Mouse (Mus musculus): ENCODE measurements around the gene C2. TPM values are rescaled to one million over a fixed set of nuclear protein-coding genes. Genes with fewer than 3 reads are reported as not detected.

Gene C2
- polyA plus RNA-seq, 1 experiment, result 10.8 TPM

- Histone ChIP-seq H3K4me1 (ENCODE audit: control insufficient read depth, insufficient read depth, low read length) (peaks cover 2% of the 10 kb centered on the region), H3K36me3 (ENCODE audit: control insufficient read depth, insufficient read depth, low read length, poor library complexity, severe bottlenecking) (no peaks in the 10 kb centered on the region), H3K4me3 (ENCODE audit: low read depth, low read length) (peak within 1 kb of the TSS; percentile 92), H3K27me3 (ENCODE audit: control insufficient read depth, insufficient read depth, low read length, poor library complexity, severe bottlenecking) (no peaks in the 10 kb centered on the region), H3K9me3 (replicated peaks; ENCODE audit: control insufficient read depth, insufficient read depth, low read length, poor library complexity, severe bottlenecking) (no peaks in the 10 kb centered on the region), H3K9ac (ENCODE audit: low read depth, poor library complexity, severe bottlenecking) (peak within 1 kb of the TSS; percentile 60), H3K27ac (ENCODE audit: insufficient read depth, low read length) (no peak within 1 kb of the TSS)
- TF ChIP-seq CTCF (IDR thresholded peaks at IDR 0.05; ENCODE audit: low read depth, low read length) (peak; percentile 53), POLR2A (IDR thresholded peaks at IDR 0.05; ENCODE audit: insufficient read depth, low read length) (no peak)
Measured at GRCm38 (mm10) chr17:34931061-34931734, 33.1 kb upstream of the C2 start, which contains the start of gene Neu1. Neu1 (plus strand) TSS chr17:34931253.

GRCm38 (mm10) chr17:34928841-34929240, 30.8 kb upstream of the C2 start:
- no peak overlapping the region for H3K9ac ChIP-seq (ENCODE audit: low read depth, poor library complexity, severe bottlenecking)
- no peak for TF ChIP-seq EP300 (IDR thresholded peaks at IDR 0.05; ENCODE audit: insufficient read depth, low read depth, low read length)
- no peak for TF ChIP-seq CTCF (IDR thresholded peaks at IDR 0.05; ENCODE audit: low read depth, low read length)
- no peak for TF ChIP-seq POLR2A (IDR thresholded peaks at IDR 0.05; ENCODE audit: insufficient read depth, low read length)
- H3K4me3 ChIP-seq (ENCODE audit: low read depth, low read length), result no peak overlapping the region
- H3K4me1 ChIP-seq (ENCODE audit: control insufficient read depth, insufficient read depth, low read length), result no peaks in the 10 kb centered on the region
- H3K9me3 ChIP-seq (replicated peaks; ENCODE audit: control insufficient read depth, insufficient read depth, low read length, poor library complexity, severe bottlenecking), result no peaks in the 10 kb centered on the region
- no peaks in the 10 kb centered on the region for H3K36me3 ChIP-seq (ENCODE audit: control insufficient read depth, insufficient read depth, low read length, poor library complexity, severe bottlenecking)
- no peaks in the 10 kb centered on the region for H3K27me3 ChIP-seq (ENCODE audit: control insufficient read depth, insufficient read depth, low read length, poor library complexity, severe bottlenecking)
- H3K27ac ChIP-seq (ENCODE audit: insufficient read depth, low read length), result no peak overlapping the region

- 0 out of 2 replicates have a peak overlapping the region, but pooled peaks have one; percentile 50 for H3K4me3 ChIP-seq (ENCODE audit: low read depth, low read length)
- no peak for TF ChIP-seq EP300 (IDR thresholded peaks at IDR 0.05; ENCODE audit: insufficient read depth, low read depth, low read length)
- TF ChIP-seq CTCF (IDR thresholded peaks at IDR 0.05; ENCODE audit: low read depth, low read length), result no peak
- TF ChIP-seq POLR2A (IDR thresholded peaks at IDR 0.05; ENCODE audit: insufficient read depth, low read length), result no peak
Measured at GRCm38 (mm10) chr17:34927306-34928019, 29.4 kb upstream of the C2 start.

GRCm38 (mm10) chr17:34924258-34924657, 26.2 kb upstream of the C2 start:
- H3K4me3 ChIP-seq (ENCODE audit: low read depth, low read length), result no peak overlapping the region
- no peak for TF ChIP-seq EP300 (IDR thresholded peaks at IDR 0.05; ENCODE audit: insufficient read depth, low read depth, low read length)
- no peak for TF ChIP-seq POLR2A (IDR thresholded peaks at IDR 0.05; ENCODE audit: insufficient read depth, low read length)
- TF ChIP-seq CTCF (IDR thresholded peaks at IDR 0.05; ENCODE audit: low read depth, low read length), result no peak
- H3K36me3 ChIP-seq (ENCODE audit: control insufficient read depth, insufficient read depth, low read length, poor library complexity, severe bottlenecking), result no peaks in the 10 kb centered on the region
- no peak overlapping the region for H3K27ac ChIP-seq (ENCODE audit: insufficient read depth, low read length)
- no peak overlapping the region for H3K9ac ChIP-seq (ENCODE audit: low read depth, poor library complexity, severe bottlenecking)
- no peaks in the 10 kb centered on the region for H3K9me3 ChIP-seq (replicated peaks; ENCODE audit: control insufficient read depth, insufficient read depth, low read length, poor library complexity, severe bottlenecking)
- H3K27me3 ChIP-seq (ENCODE audit: control insufficient read depth, insufficient read depth, low read length, poor library complexity, severe bottlenecking), result no peaks in the 10 kb centered on the region
- no peaks in the 10 kb centered on the region for H3K4me1 ChIP-seq (ENCODE audit: control insufficient read depth, insufficient read depth, low read length)

More at GRCm38 (mm10) chr17:34927306-34928019, 29.4 kb upstream of the C2 start:
- no peaks in the 10 kb centered on the region for H3K9me3 ChIP-seq (replicated peaks; ENCODE audit: control insufficient read depth, insufficient read depth, low read length, poor library complexity, severe bottlenecking)
- H3K27ac ChIP-seq (ENCODE audit: insufficient read depth, low read length), result no peak overlapping the region
- H3K9ac ChIP-seq (ENCODE audit: low read depth, poor library complexity, severe bottlenecking), result peak overlapping the region; percentile 15; the same call in 1 of the 2 replicates
- H3K27me3 ChIP-seq (ENCODE audit: control insufficient read depth, insufficient read depth, low read length, poor library complexity, severe bottlenecking), result no peaks in the 10 kb centered on the region
- no peaks in the 10 kb centered on the region for H3K4me1 ChIP-seq (ENCODE audit: control insufficient read depth, insufficient read depth, low read length)
- H3K36me3 ChIP-seq (ENCODE audit: control insufficient read depth, insufficient read depth, low read length, poor library complexity, severe bottlenecking), result no peaks in the 10 kb centered on the region

GRCm38 (mm10) chr17:34922939-34923338, 24.9 kb upstream of the C2 start:
- no peak overlapping the region for H3K4me3 ChIP-seq (ENCODE audit: low read depth, low read length)
- no peaks in the 10 kb centered on the region for H3K27me3 ChIP-seq (ENCODE audit: control insufficient read depth, insufficient read depth, low read length, poor library complexity, severe bottlenecking)
- no peaks in the 10 kb centered on the region for H3K9me3 ChIP-seq (replicated peaks; ENCODE audit: control insufficient read depth, insufficient read depth, low read length, poor library complexity, severe bottlenecking)
- TF ChIP-seq POLR2A (IDR thresholded peaks at IDR 0.05; ENCODE audit: insufficient read depth, low read length) (no peak), EP300 (IDR thresholded peaks at IDR 0.05; ENCODE audit: insufficient read depth, low read depth, low read length) (no peak), CTCF (IDR thresholded peaks at IDR 0.05; ENCODE audit: low read depth, low read length) (peak; percentile 40)
- no peak overlapping the region for H3K9ac ChIP-seq (ENCODE audit: low read depth, poor library complexity, severe bottlenecking)
- H3K36me3 ChIP-seq (ENCODE audit: control insufficient read depth, insufficient read depth, low read length, poor library complexity, severe bottlenecking), result no peaks in the 10 kb centered on the region
- H3K27ac ChIP-seq (ENCODE audit: insufficient read depth, low read length), result no peak overlapping the region
- no peaks in the 10 kb centered on the region for H3K4me1 ChIP-seq (ENCODE audit: control insufficient read depth, insufficient read depth, low read length)

GRCm38 (mm10) chr17:34917188-34917587, 19.1 kb upstream of the C2 start:
- Histone ChIP-seq H3K27ac (ENCODE audit: insufficient read depth, low read length) (no peak overlapping the region), H3K27me3 (ENCODE audit: control insufficient read depth, insufficient read depth, low read length, poor library complexity, severe bottlenecking) (no peaks in the 10 kb centered on the region), H3K4me1 (ENCODE audit: control insufficient read depth, insufficient read depth, low read length) (no peaks in the 10 kb centered on the region), H3K9ac (ENCODE audit: low read depth, poor library complexity, severe bottlenecking) (peak overlapping the region; percentile 9; the same call in 1 of the 2 replicates), H3K4me3 (ENCODE audit: low read depth, low read length) (peak overlapping the region; percentile 13), H3K9me3 (replicated peaks; ENCODE audit: control insufficient read depth, insufficient read depth, low read length, poor library complexity, severe bottlenecking) (no peaks in the 10 kb centered on the region), H3K36me3 (ENCODE audit: control insufficient read depth, insufficient read depth, low read length, poor library complexity, severe bottlenecking) (peaks cover 11% of the 10 kb centered on the region; the same call in 1 of the 2 replicates)
- TF ChIP-seq CTCF (IDR thresholded peaks at IDR 0.05; ENCODE audit: low read depth, low read length) (no peak), EP300 (IDR thresholded peaks at IDR 0.05; ENCODE audit: insufficient read depth, low read depth, low read length) (no peak), POLR2A (IDR thresholded peaks at IDR 0.05; ENCODE audit: insufficient read depth, low read length) (no peak)

Measured in ES-Bruce4 (cell line).